Mouse (Mus musculus) hindbrain, postnatal 0 days (tissue): ENCODE measurements around the gene Gm42674. TPM values are rescaled to one million over a fixed set of nuclear protein-coding genes. Genes with fewer than 3 reads are reported as not detected.

Experiments
- ATAC-seq: fragments of 200-750 bp; cut with Nextera tagmentation; 2 replicates; pipeline ENCODE4 v1.8.0; 2017; ENCODE audit warnings: mild to moderate bottlenecking, moderate TSS enrichment, moderate library complexity
- DNase-seq: peaks from one replicate; pipeline ENCODE4 v3.0.0-alpha.2; 2015; ENCODE audit warnings: low spot score
- H3K27ac ChIP-seq: fragments of 300-500 bp; sonication (generic); 2 replicates; pipeline ENCODE4 v1.5.1; 2014; ENCODE audit warnings: mild to moderate bottlenecking
- H3K27me3 ChIP-seq: fragments of 300-500 bp; sonication (generic); 2 replicates; pipeline ENCODE4 v1.6.1; 2014; ENCODE audit warnings: low read length, mixed read lengths; ENCODE audit not compliant: insufficient read depth
- H3K36me3 ChIP-seq: fragments of 300-500 bp; sonication (generic); 2 replicates; pipeline ENCODE4 v1.6.1; 2014; ENCODE audit warnings: low read length, mixed read lengths; ENCODE audit not compliant: insufficient read depth
- H3K4me1 ChIP-seq: fragments of 300-500 bp; sonication (generic); 2 replicates; pipeline ENCODE4 v1.6.1; 2014; ENCODE audit warnings: antibody characterized with exemption, low read length, mixed read lengths; ENCODE audit not compliant: insufficient read depth
- H3K4me2 ChIP-seq: fragments of 300-500 bp; sonication (generic); 2 replicates; pipeline ENCODE4 v1.6.1; 2014; ENCODE audit warnings: low read depth, mild to moderate bottlenecking, low read length, moderate library complexity, mixed read lengths
- H3K4me3 ChIP-seq: fragments of 300-500 bp; sonication (generic); 2 replicates; pipeline ENCODE4 v1.5.1; 2014; ENCODE audit warnings: low read length
- H3K9ac ChIP-seq: fragments of 300-500 bp; sonication (generic); replicated peaks from 2 replicates; pipeline ENCODE4 v1.6.1; 2014; ENCODE audit warnings: mild to moderate bottlenecking, low read length, moderate library complexity, mixed read lengths
- H3K9me3 ChIP-seq: fragments of 300-500 bp; sonication (generic); 2 replicates; pipeline ENCODE4 v1.6.1; 2016; ENCODE audit warnings: low read length, mixed read lengths
- CTCF ChIP-seq: IDR thresholded peaks from 2 replicates; pipeline ENCODE4 v1.5.1; 2016; ENCODE audit warnings: antibody characterized with exemption, control low read depth, low read depth
- WGBS: fragments of 180-500 bp; shearing (Covaris S2); extraction: QIAGEN DNeasy Blood & Tissue Kit; methylation state at CpG from one replicate; pipeline ENCODE4 v1.1.7; 2014; 5-methylcytosine and 5-hydroxymethylcytosine counted together
- polyA plus RNA-seq: library from polyadenylated mRNA; unstranded; fragments of >200 nt; fragmentation: Nextera tagmentation; extraction: Ambion mirVana; gene quantifications from 2 replicates; pipeline ENCODE4 v1.2.1, GENCODE M21; 2015
- total RNA-seq: library from RNA; depleted of rRNA; stranded (reverse); fragments of >200 nt; gene quantifications from 2 replicates; pipeline ENCODE4 v1.2.3, GENCODE M21; 2014

The Gm42674 gene
- total and polyA plus RNA-seq, 2 experiments from 2014 or later, result not detected

DNA sequence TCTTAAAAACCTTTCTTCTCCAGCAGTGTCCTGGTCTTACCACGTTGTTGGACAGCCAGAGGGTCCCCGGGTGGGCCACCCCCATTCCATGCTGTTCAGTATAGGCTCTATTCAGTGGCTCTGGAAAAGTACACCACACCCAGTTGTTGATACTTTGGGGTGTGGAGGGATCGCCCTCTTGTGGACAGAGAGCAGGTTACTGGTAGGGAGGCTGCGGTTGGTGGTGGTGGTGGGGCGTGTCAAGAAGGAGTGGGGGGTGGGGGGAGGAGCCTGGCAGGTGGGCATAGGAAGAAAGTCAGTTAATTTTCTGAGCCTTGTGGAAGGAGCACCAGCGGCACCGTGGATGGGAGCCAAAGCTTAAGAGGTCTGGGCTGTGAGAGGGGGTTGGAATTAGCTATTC lies 13.7 kb downstream of the Gm42674 start:
- H3K9me3 ChIP-seq, result no peaks in the 10 kb centered on the region
- peak; percentile 77 for DNase-seq
- ATAC-seq, result peak; percentile 78
- no peak overlapping the region for H3K27ac ChIP-seq
- 0 out of 2 replicates have a peak, but pooled peaks cover 6% of the 10 kb centered on the region for H3K4me1 ChIP-seq
- no peak overlapping the region for H3K4me2 ChIP-seq
- 18% methylated on average over 7 of the region's 7 CpGs for WGBS
- no peak overlapping the region for H3K9ac ChIP-seq
- no peaks in the 10 kb centered on the region for H3K27me3 ChIP-seq
- peak; percentile 79 for TF ChIP-seq CTCF
- no peaks in the 10 kb centered on the region for H3K36me3 ChIP-seq
- no peak overlapping the region for H3K4me3 ChIP-seq

DNA sequence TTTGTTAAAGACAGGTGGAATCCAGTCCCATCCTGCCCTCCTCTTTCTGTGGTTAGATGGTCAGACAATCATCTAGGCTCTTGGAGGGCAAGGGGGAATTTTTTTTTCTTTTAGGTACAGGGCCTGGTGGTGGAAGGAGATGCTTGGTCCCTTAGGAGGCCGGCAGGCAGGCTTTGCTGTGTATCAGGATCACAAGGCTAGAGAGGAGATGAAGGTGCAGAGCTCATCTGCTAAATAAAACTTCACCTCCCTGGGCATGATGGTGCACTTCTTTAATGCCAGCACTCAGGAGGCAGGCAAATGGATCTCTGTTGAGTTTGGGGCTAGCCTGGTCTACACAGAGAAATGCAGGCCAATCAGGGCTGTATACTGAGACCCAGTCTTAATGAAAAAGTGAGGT lies 14.2 kb downstream of the Gm42674 start:
- Histone ChIP-seq H3K4me3 (no peak overlapping the region), H3K36me3 (no peaks in the 10 kb centered on the region), H3K9ac (no peak overlapping the region), H3K27me3 (no peaks in the 10 kb centered on the region), H3K4me2 (no peak overlapping the region), H3K9me3 (no peaks in the 10 kb centered on the region), H3K4me1 (0 out of 2 replicates have a peak, but pooled peaks cover 6% of the 10 kb centered on the region), H3K27ac (no peak overlapping the region)
- ATAC-seq (no peak), DNase-seq (no peak)
- no peak for TF ChIP-seq CTCF
- 67% methylated on average over 1 of the region's 1 CpGs for WGBS

DNA sequence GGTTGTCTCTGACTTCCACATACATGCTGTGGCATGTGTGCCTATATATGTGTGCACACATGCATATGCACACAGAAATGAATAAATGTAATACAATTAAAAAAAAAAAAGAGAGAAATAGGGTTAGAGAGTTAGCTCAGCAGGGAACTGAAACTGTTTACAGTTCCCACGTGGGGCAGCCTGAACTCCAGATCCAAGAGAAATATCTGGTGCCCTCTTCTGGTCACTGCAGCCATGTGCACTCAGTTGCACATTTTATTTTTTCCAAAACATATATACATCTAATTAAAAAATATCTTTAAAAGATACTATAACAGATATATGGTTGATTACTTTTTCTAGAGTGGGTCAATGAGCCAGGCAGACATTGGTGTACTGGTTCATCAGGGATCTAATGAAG lies 15.9 kb downstream of the Gm42674 start:
- WGBS, result 21% methylated on average over 1 of the region's 1 CpGs
- ATAC-seq, result no peak
- Histone ChIP-seq H3K27ac (no peak overlapping the region), H3K9me3 (no peaks in the 10 kb centered on the region), H3K27me3 (no peaks in the 10 kb centered on the region), H3K36me3 (no peaks in the 10 kb centered on the region), H3K9ac (no peak overlapping the region), H3K4me3 (no peak overlapping the region), H3K4me2 (no peak overlapping the region), H3K4me1 (0 out of 2 replicates have a peak, but pooled peaks cover 6% of the 10 kb centered on the region)
- peak; percentile 22 for TF ChIP-seq CTCF
- no peak for DNase-seq

DNA sequence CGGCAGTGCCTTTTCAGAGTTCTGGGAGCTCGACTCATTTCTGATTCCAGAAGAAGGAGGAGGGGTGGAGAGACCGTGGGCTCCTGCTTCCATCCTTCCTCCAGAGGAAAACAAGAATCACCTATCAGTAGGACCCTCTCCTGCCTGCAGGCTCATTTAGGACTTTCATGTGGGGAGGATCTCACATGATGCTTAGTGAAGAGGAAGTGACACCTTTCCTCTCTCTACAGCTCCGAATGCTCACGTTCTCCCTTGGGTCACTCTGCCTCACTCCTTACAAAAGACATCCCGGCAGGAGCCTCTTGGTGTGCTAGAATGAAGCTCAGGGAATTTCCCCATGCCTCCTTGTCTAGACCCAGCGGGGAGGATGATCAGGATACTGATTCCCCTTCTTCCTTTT lies 19.8 kb downstream of the Gm42674 start:
- H3K4me2 ChIP-seq, result no peak overlapping the region
- H3K9ac ChIP-seq, result no peak overlapping the region
- H3K4me1 ChIP-seq, result peaks cover 8% of the 10 kb centered on the region; the same call in 1 of the 2 replicates
- no peak for TF ChIP-seq CTCF
- H3K36me3 ChIP-seq, result no peaks in the 10 kb centered on the region
- no peaks in the 10 kb centered on the region for H3K27me3 ChIP-seq
- DNase-seq (no peak), ATAC-seq (no peak)
- H3K27ac ChIP-seq, result no peak overlapping the region
- H3K9me3 ChIP-seq, result no peaks in the 10 kb centered on the region
- H3K4me3 ChIP-seq, result no peak overlapping the region
- WGBS, result 60% methylated on average over 7 of the region's 7 CpGs

DNA sequence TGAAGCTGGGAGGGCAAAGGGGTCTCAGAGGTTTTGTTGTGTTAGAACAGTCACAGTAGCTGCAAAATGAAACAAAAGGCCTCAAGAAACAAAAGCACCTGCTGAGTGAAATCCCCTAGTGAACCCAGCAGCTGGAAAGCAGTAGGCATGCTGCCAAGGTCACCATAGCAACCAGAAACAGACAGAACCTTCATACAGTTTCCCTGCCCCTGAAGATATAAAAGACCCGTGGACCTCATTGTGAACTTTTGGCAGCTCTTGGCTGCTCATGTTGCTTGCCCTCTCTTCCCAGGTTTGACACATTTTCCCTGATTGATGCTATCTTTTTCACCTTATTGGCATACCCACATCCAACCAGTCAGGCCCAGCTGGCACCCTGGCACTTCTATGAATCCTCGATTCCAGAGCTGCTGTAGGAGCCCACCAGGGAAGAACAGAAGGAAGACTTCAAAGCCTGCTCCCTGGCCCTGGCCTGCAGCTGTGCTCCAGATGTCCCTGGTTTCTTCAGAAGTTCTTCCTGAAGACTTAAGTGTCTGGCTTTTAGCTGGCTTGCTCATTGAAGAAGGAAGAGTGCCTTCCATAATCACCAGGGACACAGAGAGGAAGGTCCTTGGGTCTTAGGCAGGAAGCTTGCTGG lies 21.8 kb downstream of the Gm42674 start:
- H3K27ac ChIP-seq, result no peak overlapping the region
- 0% methylated on average over 2 of the region's 2 CpGs for whole genome bisulfite sequencing
- peak; percentile 55; the same call in 1 of the 2 replicates for ATAC-seq

DNA sequence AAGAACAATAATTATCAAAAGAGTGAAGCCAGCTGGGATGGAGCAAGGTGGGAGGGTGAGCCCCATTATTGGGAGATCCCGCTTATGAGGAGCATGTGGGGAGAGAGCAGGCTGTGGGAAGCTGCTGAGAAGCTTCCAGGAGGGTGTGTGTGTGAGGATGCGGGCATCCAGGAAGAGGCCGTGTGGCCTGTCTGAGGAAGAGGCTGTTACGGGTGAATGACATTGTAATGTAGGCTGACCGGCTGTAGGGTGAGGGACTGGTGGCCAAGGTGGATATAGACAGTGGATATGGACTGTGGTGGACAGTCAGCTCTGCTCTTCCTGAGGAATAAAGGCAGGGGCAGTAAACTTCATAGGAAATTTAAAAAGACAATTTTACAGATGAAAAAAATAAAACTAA lies 23.8 kb downstream of the Gm42674 start:
- ATAC-seq (no peak), DNase-seq (no peak)
- H3K9me3 ChIP-seq, result no peaks in the 10 kb centered on the region
- no peaks in the 10 kb centered on the region for H3K27me3 ChIP-seq
- no peak overlapping the region for H3K27ac ChIP-seq
- no peaks in the 10 kb centered on the region for H3K36me3 ChIP-seq
- H3K4me1 ChIP-seq, result peaks cover 8% of the 10 kb centered on the region; the same call in 1 of the 2 replicates
- no peak overlapping the region for H3K4me3 ChIP-seq
- no peak for TF ChIP-seq CTCF
- H3K4me2 ChIP-seq, result no peak overlapping the region
- H3K9ac ChIP-seq, result no peak overlapping the region
- 64% methylated on average over 5 of the region's 5 CpGs for WGBS

More for the DNA sequence above, 21.8 kb downstream of the Gm42674 start:
- H3K9ac ChIP-seq, result no peak overlapping the region
- peaks cover 8% of the 10 kb centered on the region; the same call in 1 of the 2 replicates for H3K4me1 ChIP-seq
- no peak overlapping the region for H3K4me2 ChIP-seq
- H3K36me3 ChIP-seq, result no peaks in the 10 kb centered on the region
- no peaks in the 10 kb centered on the region for H3K27me3 ChIP-seq
- H3K4me3 ChIP-seq, result no peak overlapping the region
- TF ChIP-seq CTCF, result no peak
- peak; percentile 76 for DNase-seq
- H3K9me3 ChIP-seq, result no peaks in the 10 kb centered on the region
